Mouse (Mus musculus): ENCODE measurements at regions not wholly inside any gene's neighbourhood (a gene's known extent, or its start where the extent isn't known, plus 50 kb on each side); places are given as distances from the start of the nearest gene placed in this dataset.

GRCm38 (mm10) chr11:64335456-64335855, 99.7 kb upstream of the Hs3st3a1 start:
- no peak for TF ChIP-seq CTCF (IDR thresholded peaks at IDR 0.05; ENCODE audit: low read depth)
- no peak for TF ChIP-seq EP300 (IDR thresholded peaks at IDR 0.05; ENCODE audit: low read depth)
